Mouse (Mus musculus) kidney, embryonic 15.5 days (tissue): ENCODE data around the gene Synpo2l. TPM values are rescaled to one million over a fixed set of nuclear protein-coding genes. Genes with fewer than 3 reads are reported as not detected.
A peak's percentile ranks its signal among the peaks of the same experiment; 100 is the strongest.
"Not testable (repeated sequence)": the region's sequence is repeated elsewhere in the genome, so short reads cannot be mapped to it uniquely, and the experiment has no call there.

Source experiments
- ATAC-seq: fragments of 200-750 bp; cut with Nextera tagmentation; replicated peaks from 2 replicates; pipeline ENCODE4 v1.8.0; 2017; ENCODE audit warnings: moderate TSS enrichment; ENCODE audit not compliant: low FRiP score
- H3K27ac ChIP-seq: fragments of 300-500 bp; sonication (generic); 2 replicates; pipeline ENCODE4 v1.5.1; 2015; ENCODE audit warnings: mild to moderate bottlenecking, inconsistent platforms
- H3K27me3 ChIP-seq: fragments of 300-500 bp; sonication (generic); 2 replicates; pipeline ENCODE4 v1.6.1; 2015; ENCODE audit warnings: inconsistent platforms
- H3K36me3 ChIP-seq: fragments of 300-500 bp; sonication (generic); 2 replicates; pipeline ENCODE4 v1.6.1; 2015; ENCODE audit warnings: inconsistent platforms
- H3K4me1 ChIP-seq: fragments of 300-500 bp; sonication (generic); 2 replicates; pipeline ENCODE4 v1.6.1; 2015; ENCODE audit warnings: inconsistent platforms
- H3K4me2 ChIP-seq: fragments of 300-500 bp; sonication (generic); 2 replicates; pipeline ENCODE4 v1.6.1; 2015; ENCODE audit warnings: moderate library complexity, mild to moderate bottlenecking, inconsistent platforms
- H3K4me3 ChIP-seq: fragments of 300-500 bp; sonication (generic); replicated peaks from 2 replicates; pipeline ENCODE4 v1.5.1; 2015; ENCODE audit warnings: mild to moderate bottlenecking, inconsistent platforms
- H3K9ac ChIP-seq: fragments of 300-500 bp; sonication (generic); 2 replicates; pipeline ENCODE4 v1.6.1; 2015; ENCODE audit warnings: mild to moderate bottlenecking, inconsistent platforms
- H3K9me3 ChIP-seq: fragments of 300-500 bp; sonication (generic); replicated peaks from 2 replicates; pipeline ENCODE4 v1.6.1; 2016; ENCODE audit warnings: inconsistent platforms
- WGBS: fragments of 180-500 bp; shearing (Covaris S2); methylation state at CpG from one replicate; pipeline ENCODE4 v1.1.7; 2015; ENCODE audit warnings: mixed read lengths; 5-methylcytosine and 5-hydroxymethylcytosine counted together
- polyA plus RNA-seq: library from polyadenylated mRNA; unstranded; fragments of >200 nt; fragmentation: Nextera tagmentation; extraction: Ambion mirVana; gene quantifications from 2 replicates; pipeline ENCODE4 v1.2.1, GENCODE M21; 2015

The Synpo2l gene
- polyA plus RNA-seq = 2.2 and 3.3 TPM in 2 replicates

DNA sequence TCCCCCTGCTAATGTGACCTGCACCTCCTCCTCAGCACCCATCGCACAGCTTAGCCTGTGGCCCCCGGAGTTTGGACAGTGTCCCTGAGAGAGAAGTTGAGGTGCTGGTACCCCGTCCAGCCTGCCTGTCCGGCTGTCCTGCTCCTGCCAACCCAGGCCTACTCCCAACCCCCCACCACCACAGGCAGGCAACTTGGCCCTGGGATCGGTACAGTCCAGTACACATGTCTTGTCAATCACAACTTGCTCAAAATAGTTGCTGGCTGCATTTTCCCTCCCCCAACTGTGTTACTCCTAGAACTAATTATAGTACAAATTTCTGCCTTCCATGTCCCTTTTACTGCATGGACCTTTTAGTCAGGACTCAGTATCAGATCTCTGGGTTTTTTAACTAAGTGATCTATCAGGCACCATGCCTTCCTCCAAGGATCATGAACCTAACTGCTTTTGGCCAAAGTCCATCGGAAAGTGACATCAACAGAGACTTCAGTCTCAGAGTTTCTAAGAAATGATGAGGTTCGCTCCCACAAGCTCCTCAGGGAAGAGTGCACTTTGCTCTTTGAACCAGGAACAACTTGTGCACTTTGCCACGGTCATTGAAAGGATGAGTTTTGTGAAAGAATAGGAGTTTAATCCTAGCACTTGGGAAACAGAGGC is at the start of gene Synpo2l:
TSS of gene Synpo2l (minus strand) at position 201 of the 657 bp plus-strand sequence.
- WGBS = 83% methylated on average over 8 of the region's 8 CpGs
- Histone ChIP-seq H3K36me3 (no peaks in the 10 kb centered on the region), H3K27ac (no peak within 1 kb of the TSS)

DNA sequence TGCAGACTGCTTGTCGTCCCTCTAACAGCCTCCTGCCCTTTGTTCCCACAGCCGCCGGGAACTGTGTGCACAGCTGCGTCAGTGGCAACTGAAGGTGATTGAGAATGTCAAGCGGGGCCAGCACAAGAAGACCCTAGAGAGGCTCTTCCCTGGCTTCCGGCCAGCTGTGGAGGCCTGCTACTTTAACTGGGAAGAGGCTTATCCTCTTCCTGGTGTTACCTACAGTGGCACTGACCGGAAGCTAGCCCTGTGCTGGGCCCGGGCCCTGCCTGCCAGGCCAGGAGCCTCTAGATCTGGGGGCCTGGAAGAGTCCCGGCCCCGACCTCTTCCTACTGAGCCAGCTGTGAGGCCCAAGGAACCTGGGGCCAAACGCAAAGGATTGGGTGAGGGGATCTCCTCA is 45.7 kb upstream of the Synpo2l start:
- no peak overlapping the region for H3K4me2 ChIP-seq
- H3K27me3 ChIP-seq = no peaks in the 10 kb centered on the region
- H3K36me3 ChIP-seq = peaks cover 91% of the 10 kb centered on the region
- WGBS = 77% methylated on average over 11 of the region's 11 CpGs
- H3K9ac ChIP-seq = no peak overlapping the region
- H3K4me3 ChIP-seq = no peak overlapping the region
- H3K4me1 ChIP-seq = peaks cover 13% of the 10 kb centered on the region
- no peaks in the 10 kb centered on the region for H3K9me3 ChIP-seq
- ATAC-seq = no peak
- H3K27ac ChIP-seq = no peak overlapping the region

More for the DNA sequence above, at the start of gene Synpo2l:
- no peak within 1 kb of the TSS for H3K4me2 ChIP-seq
- no peaks in the 10 kb centered on the region for H3K9me3 ChIP-seq
- H3K4me3 ChIP-seq = no peak within 1 kb of the TSS
- peaks cover 18% of the 10 kb centered on the region for H3K27me3 ChIP-seq
- H3K9ac ChIP-seq = no peak within 1 kb of the TSS
- no peak for ATAC-seq
- 0 out of 2 replicates have a peak, but pooled peaks cover 1% of the 10 kb centered on the region for H3K4me1 ChIP-seq

DNA sequence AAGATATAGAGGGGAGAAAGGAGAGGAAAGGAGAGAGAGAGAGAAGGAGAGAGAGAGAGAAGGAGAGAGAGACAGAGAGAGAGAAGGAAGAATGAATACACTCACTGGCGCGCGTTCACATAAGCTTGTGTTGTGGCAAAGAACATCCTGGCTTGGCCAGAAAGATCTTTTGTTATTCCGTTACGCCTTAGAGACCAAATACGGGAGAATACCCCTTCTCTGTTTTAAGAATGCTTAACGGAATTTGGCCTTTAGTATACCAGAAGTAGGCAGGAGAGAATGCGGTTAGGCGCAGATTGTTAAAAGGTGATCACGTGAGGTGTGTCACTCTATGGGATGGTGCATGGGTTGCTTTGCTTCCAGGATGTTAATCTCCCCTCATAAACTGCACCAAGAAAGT is 40.1 kb upstream of the Synpo2l start:
- Histone ChIP-seq H3K27ac (peak overlapping the region; percentile 89; the same call in 1 of the 2 replicates), H3K9me3 (no peaks in the 10 kb centered on the region), H3K36me3 (peaks cover 52% of the 10 kb centered on the region), H3K4me3 (peak overlapping the region; percentile 100), H3K27me3 (no peaks in the 10 kb centered on the region), H3K4me1 (peaks cover 31% of the 10 kb centered on the region), H3K9ac (peak overlapping the region; percentile 99), H3K4me2 (peak overlapping the region; percentile 78)
- no peak for ATAC-seq
- 6% methylated on average over 10 of the region's 10 CpGs for WGBS

DNA sequence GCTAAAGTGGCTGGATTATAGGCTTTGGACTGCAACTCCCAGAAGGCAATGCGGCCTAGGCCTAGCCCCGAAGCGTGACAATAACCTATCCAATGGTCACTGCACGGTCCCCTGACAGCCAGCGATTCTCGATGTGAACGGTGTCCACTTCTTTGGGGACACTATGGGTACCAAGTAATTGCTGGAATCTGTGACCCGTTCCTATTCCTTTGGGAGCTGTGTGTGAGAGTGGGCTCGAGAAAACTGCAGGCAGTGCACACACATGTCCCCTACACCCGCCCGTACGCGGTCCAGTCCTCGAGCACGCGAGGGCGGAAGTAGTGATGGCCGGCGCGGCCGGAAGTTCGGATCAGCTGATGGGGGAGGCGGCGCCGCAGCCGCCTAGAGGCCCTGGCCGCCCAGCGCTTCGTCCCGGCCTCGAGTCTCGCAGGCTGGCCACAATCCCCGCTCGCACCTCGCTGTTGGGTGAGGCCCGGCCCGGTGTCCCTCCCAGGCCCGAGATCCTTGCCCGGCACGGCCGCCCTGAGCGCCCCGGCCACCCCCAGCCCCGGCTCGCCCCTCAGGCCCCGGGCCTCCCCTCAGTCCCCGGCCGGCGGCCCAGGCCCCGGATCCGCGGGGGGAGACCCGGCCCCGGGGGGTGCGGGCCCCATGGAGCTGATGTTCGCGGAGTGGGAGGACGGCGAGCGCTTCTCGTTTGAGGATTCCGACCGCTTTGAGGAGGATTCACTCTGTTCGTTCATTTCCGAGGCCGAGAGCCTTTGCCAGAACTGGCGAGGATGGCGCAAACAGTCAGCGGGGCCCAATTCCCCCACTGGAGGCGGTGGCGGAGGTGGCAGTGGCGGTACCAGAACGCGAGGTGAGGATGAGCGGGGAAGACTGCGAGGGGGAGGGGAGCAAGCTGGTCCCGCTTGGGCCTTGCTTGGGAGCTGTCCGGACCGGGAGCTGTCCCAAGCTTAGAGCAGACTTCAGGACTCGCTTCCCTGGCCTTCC is 39.3 kb upstream of the Synpo2l start, which contains the start of gene Zswim8:
TSS of gene Zswim8 (plus strand) at position 352 of the 990 bp plus-strand sequence.
- peak; percentile 94 for ATAC-seq
- H3K4me3 ChIP-seq = peak within 1 kb of the TSS; percentile 100
- peaks cover 31% of the 10 kb centered on the region for H3K4me1 ChIP-seq
- H3K9me3 ChIP-seq = no peaks in the 10 kb centered on the region
- H3K36me3 ChIP-seq = peaks cover 45% of the 10 kb centered on the region
- H3K9ac ChIP-seq = peak within 1 kb of the TSS; percentile 99
- peak within 1 kb of the TSS; percentile 89 for H3K27ac ChIP-seq
- WGBS = under 1% methylated on average over 63 of the region's 80 CpGs
- no peaks in the 10 kb centered on the region for H3K27me3 ChIP-seq
- H3K4me2 ChIP-seq = peak within 1 kb of the TSS; percentile 78

DNA sequence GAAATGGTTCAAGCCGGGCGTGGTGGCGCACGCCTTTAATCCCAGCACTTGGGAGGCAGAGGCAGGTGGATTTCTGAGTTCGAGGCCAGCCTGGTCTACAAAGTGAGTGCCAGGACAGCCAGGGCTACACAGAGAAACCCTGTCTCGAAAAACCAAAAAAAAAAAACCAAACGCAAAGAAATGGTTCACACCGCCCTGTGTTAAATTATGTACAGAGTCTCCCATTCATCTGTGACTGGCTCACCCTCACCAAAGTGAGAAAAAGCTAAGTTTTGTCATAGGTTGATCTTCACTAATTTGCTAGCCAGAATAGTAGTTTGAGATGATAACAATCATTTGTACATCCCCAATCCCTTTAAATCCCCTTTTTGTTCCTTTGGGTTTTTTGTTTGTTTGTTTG is 35.3 kb upstream of the Synpo2l start:
- WGBS = 4% methylated on average over 8 of the region's 8 CpGs
- Histone ChIP-seq H3K4me2 (peak overlapping the region; percentile 64), H3K4me1 (peaks cover 45% of the 10 kb centered on the region), H3K27ac (peak overlapping the region; percentile 95), H3K36me3 (peaks cover 36% of the 10 kb centered on the region), H3K9ac (peak overlapping the region; percentile 90), H3K4me3 (peak overlapping the region; percentile 81)
- not testable (repeated sequence) for H3K27me3 ChIP-seq, ATAC-seq, H3K9me3 ChIP-seq

DNA sequence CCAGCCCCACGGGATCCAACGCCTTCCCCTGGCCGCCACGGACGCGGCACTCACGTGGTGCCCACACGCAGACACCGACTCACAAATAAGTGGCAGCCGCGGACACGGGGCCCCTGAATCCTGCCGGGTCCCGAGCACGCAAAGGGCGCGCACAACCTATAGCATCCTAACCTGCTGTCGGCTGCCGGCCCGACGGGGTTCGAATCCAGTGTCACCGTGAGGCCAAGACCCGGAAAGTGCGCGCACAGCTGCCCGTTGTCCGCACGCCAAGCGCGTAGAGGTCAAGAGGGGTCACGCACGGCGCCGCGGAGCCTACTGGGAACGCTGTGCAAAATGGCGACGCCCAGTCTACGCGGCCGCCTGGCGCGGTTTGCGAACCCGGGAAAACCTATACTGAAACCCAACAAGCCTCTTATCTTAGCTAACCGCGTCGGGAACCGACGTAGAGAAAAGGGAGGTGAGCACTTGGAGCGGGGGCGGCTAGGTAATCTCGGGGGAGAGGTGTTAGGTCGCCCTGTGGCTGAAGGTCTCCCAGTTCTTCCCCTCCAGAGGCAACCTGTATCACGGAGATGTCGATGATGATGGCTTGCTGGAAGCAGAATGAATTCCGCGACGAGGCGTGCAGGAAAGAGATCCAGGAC is 34.7 kb upstream of the Synpo2l start, which contains the start of gene Chchd1:
TSS of gene Chchd1 (plus strand) at position 266 of the 641 bp plus-strand sequence.
- ATAC-seq = peak; percentile 72
- H3K27me3 ChIP-seq = no peaks in the 10 kb centered on the region
- H3K9me3 ChIP-seq = no peaks in the 10 kb centered on the region
- H3K36me3 ChIP-seq = peaks cover 40% of the 10 kb centered on the region
- H3K9ac ChIP-seq = peak within 1 kb of the TSS; percentile 90
- H3K4me2 ChIP-seq = peak within 1 kb of the TSS; percentile 64
- H3K4me1 ChIP-seq = peaks cover 48% of the 10 kb centered on the region
- H3K4me3 ChIP-seq = peak within 1 kb of the TSS; percentile 81
- under 1% methylated on average over 61 of the region's 61 CpGs for WGBS
- peak within 1 kb of the TSS; percentile 95 for H3K27ac ChIP-seq

DNA sequence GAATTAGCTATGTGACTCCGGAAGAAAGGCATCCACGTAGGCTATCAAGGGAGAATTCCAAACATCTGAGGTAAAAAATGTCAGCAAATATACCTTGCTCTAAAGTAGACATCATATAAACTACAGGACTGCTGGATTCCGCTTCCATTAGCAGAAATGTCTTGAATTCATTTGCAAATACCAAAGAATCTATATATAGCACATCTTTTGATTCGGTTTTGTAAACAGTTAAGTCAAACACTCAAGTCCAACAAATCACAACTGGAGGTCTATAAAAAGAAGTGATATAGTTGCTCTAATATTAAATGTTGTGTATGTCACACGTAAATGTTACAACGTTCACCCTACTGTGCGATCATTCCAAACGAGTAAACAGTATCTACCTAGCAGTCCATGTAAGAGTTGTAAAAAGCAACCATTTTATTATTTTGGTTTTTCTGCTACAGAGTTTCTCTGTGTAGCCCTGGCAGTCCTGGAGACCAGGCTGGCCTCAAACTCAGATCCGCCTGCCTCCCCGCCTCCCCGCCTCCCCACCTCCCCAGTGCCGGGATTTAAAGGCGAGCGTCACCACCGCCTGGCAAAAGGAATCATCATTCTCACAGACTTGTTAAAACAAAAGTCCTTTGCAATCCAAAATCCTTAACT is 34.1 kb upstream of the Synpo2l start:
- peak; percentile 24; the same call in 1 of the 2 replicates for ATAC-seq
- H3K9me3 ChIP-seq = no peaks in the 10 kb centered on the region
- H3K27me3 ChIP-seq = no peaks in the 10 kb centered on the region
- H3K27ac ChIP-seq = peak overlapping the region; percentile 95
- H3K4me1 ChIP-seq = peaks cover 54% of the 10 kb centered on the region
- H3K4me3 ChIP-seq = peak overlapping the region; percentile 81
- peaks cover 43% of the 10 kb centered on the region for H3K36me3 ChIP-seq
- H3K9ac ChIP-seq = peak overlapping the region; percentile 90
- 13% methylated on average over 15 of the region's 15 CpGs for WGBS
- H3K4me2 ChIP-seq = peak overlapping the region; percentile 64

DNA sequence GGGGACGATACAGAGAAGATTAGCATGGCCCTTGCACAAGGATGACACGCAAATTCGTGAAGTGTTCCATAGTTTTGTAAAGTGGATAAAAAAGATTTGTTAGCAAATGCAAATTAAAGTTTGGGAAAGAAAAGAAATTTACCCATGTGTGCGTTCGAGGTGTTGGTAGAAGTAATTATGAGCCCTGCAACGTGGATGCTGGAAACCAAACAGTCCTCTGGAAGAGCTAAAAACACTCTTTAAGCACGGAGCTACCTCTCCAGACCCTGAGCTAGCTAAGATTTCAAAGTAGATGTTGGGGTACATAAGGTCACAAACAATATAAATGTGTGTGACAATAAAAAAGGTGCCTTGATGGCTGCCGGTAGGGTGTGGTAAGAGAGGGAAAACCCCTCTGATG is 33.4 kb upstream of the Synpo2l start:
- peaks cover 43% of the 10 kb centered on the region for H3K36me3 ChIP-seq
- H3K4me2 ChIP-seq = peak overlapping the region; percentile 64
- H3K9ac ChIP-seq = peak overlapping the region; percentile 90; the same call in 1 of the 2 replicates
- H3K27me3 ChIP-seq = no peaks in the 10 kb centered on the region
- peaks cover 59% of the 10 kb centered on the region for H3K4me1 ChIP-seq
- ATAC-seq = no peak
- WGBS = 73% methylated on average over 8 of the region's 8 CpGs
- peak overlapping the region; percentile 95; the same call in 1 of the 2 replicates for H3K27ac ChIP-seq
- no peaks in the 10 kb centered on the region for H3K9me3 ChIP-seq
- H3K4me3 ChIP-seq = peak overlapping the region; percentile 81

DNA sequence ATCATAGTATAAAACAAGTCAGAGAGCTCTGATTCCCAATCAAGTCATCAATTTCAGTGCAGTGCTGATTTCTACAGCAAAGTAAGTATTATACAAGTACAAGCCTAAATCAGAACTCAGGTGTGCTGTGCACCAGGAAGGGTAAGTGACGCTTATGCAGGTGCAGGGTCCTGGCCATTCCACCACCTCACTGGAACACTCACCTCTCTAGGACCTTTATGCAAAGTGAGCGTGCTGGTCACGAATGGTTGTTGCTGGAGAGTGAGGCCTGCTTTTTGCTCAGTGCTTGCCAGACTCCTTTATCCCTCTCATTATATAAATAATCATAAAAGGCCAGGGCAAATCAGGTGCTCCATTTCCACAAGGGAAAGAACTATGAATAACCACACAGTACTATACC is 32.2 kb upstream of the Synpo2l start:
- no peak for ATAC-seq
- Histone ChIP-seq H3K4me2 (no peak overlapping the region), H3K4me3 (no peak overlapping the region), H3K36me3 (peaks cover 40% of the 10 kb centered on the region), H3K9ac (no peak overlapping the region), H3K9me3 (no peaks in the 10 kb centered on the region), H3K27ac (no peak overlapping the region), H3K4me1 (peaks cover 67% of the 10 kb centered on the region), H3K27me3 (no peaks in the 10 kb centered on the region)
- WGBS = 82% methylated on average over 3 of the region's 3 CpGs

DNA sequence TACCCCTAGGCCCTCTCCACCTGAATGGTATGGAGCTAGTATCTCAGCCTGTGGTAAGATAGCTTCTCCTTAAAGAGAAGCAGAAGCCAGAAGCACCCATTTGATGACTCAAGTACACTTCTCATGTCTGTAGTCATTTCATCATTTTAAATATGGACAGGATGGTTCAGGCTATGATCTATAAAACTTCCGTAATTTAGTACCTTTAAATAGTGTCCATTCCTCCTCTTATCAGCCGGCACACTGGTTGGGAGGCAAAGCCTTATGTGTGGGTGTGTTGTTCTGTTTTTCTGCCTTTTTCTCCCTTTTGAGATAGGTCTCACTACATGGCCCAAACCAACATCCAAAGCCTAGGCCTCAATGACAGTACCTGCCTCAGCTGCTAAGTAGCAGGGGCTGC is 30.4 kb upstream of the Synpo2l start:
- H3K4me2 ChIP-seq = peak overlapping the region; percentile 78
- ATAC-seq = no peak

DNA sequence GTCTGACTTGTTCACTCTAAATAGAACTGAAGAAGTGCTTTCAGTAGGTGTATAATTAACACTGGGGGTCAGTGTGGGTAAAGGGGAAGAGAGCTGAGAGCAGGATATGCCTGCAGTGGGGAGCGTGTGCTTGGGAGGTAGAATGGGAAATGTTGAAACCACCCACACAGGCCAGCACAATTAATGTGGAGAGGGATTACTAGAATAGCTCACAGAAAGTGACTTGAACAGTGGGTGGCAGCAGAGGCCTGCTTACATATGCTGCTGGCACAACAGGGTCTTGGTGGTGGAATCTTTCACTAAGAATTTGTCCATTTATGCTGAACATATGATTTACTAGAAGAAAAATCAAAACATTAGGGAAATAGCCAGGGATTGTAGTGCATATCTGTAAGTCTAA is 28.8 kb upstream of the Synpo2l start:
- 0 out of 2 replicates have a peak overlapping the region, but pooled peaks have one; percentile 34 for H3K9ac ChIP-seq
- H3K27me3 ChIP-seq = no peaks in the 10 kb centered on the region
- peaks cover 51% of the 10 kb centered on the region for H3K36me3 ChIP-seq
- 15% methylated on average over 1 of the region's 1 CpGs for whole genome bisulfite sequencing
- ATAC-seq = no peak
- peaks cover 70% of the 10 kb centered on the region for H3K4me1 ChIP-seq
- peak overlapping the region; percentile 78 for H3K4me2 ChIP-seq
- no peaks in the 10 kb centered on the region for H3K9me3 ChIP-seq
- peak overlapping the region; percentile 96 for H3K4me3 ChIP-seq
- peak overlapping the region; percentile 18; the same call in 1 of the 2 replicates for H3K27ac ChIP-seq

More for the DNA sequence above, 30.4 kb upstream of the Synpo2l start:
- H3K4me1 ChIP-seq = peaks cover 71% of the 10 kb centered on the region
- no peak overlapping the region for H3K27ac ChIP-seq
- 0 out of 2 replicates have a peak overlapping the region, but pooled peaks have one; percentile 1 for H3K4me3 ChIP-seq
- whole genome bisulfite sequencing = 83% methylated on average over 2 of the region's 2 CpGs
- H3K27me3 ChIP-seq = no peaks in the 10 kb centered on the region
- H3K9me3 ChIP-seq = no peaks in the 10 kb centered on the region
- H3K36me3 ChIP-seq = peaks cover 36% of the 10 kb centered on the region
- H3K9ac ChIP-seq = no peak overlapping the region
